Mouse (Mus musculus): ENCODE data around the gene Dkk2. TPM values are rescaled to one million over a fixed set of nuclear protein-coding genes. Genes with fewer than 3 reads are reported as not detected.

The Dkk2 gene
- total RNA-seq, 2 experiments from 2014 or later = 0.96 to 1.0 TPM

DNA sequence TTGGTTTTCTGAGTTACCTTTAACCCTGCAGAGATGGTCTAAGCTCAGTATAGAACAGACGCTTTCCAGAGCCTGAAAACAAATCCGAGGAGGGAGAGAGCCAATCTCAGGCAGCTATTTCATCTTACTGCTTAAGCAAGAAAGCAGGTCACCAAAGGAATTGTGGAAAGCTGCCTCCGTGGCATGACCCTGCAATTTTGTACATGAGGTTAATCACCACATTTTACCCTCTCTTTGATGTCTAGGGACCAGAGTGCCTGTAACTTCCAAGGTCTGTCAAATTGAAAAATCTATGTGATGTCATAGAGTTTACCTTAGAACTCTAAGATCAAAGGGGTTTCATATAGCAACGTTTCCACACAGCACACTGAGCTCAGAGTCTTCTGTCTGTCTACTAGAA, 37.5 kb downstream of the Dkk2 start:
- no peak for DNase-seq (ENCODE audit: low spot score in 2 of 2)

DNA sequence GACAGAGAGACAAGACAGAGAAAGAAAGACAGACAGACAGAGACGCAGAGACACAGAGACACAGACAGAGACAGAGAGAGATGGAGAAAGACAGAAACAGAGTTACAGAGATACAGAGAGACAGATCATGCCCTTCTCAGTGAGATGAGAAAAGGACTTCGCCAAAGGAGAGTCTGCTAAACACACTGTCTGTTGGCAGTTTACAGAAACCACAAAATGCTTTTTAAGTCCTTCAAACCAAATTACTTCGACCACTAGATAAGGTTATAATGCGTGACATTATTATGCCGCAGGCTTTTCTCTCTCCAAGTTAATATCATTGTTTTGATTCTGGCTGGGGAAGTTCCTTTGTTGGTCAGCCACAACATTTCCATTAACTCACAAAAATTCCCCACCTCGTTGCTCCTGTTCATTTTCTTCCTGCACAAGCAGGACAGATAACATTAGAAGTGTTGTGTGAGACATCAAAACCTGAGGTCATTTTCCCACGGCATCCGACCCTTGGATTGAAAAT, 40.2 kb downstream of the Dkk2 start:
- DNase-seq (ENCODE audit: low spot score in 2 of 2) = no peak

DNA sequence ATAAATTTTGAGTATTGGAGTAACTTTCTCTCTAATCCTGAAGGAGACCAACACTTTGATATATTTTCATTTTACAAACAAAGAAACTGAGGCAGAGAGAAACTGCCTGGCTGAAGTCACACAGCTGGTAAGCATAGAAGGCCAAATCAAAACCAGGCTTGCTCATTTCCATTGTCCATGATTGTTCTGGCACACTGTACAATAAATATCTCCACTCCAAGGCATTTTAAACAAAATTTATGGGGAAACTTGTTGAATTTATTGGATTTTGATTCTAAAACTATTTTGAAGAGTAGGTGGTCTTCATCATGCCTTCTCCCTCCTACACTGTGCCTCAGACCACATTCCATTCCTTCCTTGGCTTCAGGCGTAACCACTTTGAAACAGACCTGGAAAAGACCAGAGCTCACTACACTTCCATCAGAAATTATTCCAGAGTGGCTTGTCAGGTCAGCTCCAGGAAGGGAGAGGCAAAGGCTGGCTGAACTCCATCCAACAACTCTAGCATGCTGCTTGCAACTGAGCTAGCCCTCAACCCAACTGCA, 44.7 kb downstream of the Dkk2 start:
- no peak for DNase-seq (ENCODE audit: low spot score in 2 of 2)

DNA sequence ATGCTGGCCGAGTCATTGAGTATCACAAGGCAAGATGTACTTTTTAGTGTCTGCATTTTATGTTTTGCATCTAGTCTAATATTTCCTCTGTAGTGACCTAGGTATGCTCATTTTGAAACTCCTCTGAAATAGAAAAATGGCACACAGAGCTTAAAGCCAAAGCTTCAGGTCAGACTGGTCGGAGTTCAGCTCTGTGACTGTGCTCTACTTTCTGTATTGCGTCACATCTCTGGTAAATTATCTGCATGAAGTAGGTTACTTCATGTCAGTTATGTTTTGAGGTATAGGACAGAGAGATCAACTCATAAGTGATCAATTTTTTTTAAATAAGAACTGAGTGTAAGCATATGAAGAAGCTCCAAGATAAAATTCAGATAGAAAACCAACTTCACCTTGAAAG, 45.7 kb downstream of the Dkk2 start:
- DNase-seq (ENCODE audit: low spot score in 2 of 2) = no peak

DNA sequence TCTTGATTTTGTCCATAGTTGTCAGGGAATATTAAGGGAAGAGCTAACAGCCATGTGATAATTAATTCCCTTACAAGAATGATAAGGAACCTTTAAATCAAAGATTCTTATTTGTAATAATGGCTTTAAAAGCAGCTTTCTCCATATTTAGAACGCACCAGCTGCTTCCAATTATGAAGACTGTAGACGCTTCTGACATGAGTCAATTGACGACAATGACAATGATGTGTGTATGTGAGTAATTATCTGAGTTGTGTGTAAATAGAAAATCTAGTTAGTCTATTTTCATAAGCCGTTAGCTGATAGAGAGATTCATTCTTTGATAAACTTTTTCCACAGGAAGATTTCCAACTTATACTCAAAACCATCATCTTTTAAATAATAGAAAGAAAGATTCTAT, 46.8 kb downstream of the Dkk2 start:
- no peak for DNase-seq (ENCODE audit: low spot score in 2 of 2)

DNA sequence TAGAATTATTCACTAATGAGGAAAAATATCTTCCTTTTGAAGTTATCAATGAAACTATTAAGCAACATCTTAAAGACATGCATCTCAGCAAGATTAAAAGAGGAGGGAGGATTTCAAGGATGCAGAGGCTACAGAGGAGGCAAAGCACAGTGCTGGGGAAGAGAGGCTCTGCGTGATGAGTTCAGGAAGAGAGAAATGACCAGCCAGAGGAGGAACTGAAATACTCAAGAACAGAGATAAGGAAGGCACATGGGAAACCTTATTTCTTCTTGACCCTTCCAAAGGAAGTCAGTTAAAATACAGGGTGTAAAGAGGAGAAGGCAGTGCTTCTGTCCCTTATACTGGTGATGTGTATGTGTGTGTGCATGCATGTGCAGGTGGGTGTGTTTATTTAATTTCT, 49.4 kb downstream of the Dkk2 start:
- DNase-seq (ENCODE audit: low spot score in 2 of 2) = no peak

DNA sequence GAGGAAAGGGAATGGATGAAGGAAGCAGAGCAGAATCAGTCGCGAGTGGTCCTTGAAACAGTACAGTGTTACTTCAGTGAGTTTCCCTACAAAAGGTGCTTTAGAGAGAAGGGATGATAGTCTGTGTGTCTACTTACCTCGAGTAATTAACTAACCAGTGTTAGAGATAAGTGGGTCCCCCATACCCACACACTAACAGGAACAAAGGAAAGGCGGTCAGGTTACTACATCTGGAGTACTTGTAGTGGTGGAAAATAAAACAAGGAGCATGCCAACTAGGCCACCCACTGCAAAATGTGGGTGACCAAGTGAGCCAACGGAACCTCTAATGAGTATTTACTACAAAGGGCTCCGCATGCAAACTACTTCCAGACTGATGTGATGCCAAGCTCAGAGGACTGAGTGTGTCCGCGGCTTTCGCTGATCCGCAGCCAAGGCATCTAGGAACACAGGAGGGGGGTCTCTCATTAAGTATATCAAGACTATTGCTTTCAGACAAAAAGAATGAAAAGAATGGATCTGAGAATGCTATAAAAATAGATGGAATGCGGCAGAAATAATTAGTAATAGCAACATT, 52.8 kb downstream of the Dkk2 start:
- DNase-seq (ENCODE audit: low spot score in 2 of 2) = peak; percentile 16 to 27

DNA sequence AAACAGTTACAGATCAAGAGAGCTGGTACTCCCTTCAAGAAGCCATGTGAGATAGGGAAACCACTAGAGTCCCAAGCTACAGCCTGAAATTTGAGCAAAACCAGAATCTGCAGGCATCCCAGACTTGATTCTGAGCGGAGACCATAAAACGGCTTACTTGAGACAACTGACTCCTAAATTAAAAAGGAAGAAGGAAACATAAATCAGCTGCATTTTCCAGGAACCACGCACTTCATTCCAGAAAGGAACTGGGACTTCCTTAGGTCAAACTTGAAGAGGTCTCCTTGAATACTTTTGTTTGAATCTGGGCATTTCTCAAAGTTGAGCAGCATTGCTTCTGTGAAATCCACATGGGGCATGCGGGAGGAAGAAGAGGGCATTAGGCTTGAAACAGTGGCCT, 55.9 kb downstream of the Dkk2 start:
- no peak for DNase-seq (ENCODE audit: low spot score in 2 of 2)

DNA sequence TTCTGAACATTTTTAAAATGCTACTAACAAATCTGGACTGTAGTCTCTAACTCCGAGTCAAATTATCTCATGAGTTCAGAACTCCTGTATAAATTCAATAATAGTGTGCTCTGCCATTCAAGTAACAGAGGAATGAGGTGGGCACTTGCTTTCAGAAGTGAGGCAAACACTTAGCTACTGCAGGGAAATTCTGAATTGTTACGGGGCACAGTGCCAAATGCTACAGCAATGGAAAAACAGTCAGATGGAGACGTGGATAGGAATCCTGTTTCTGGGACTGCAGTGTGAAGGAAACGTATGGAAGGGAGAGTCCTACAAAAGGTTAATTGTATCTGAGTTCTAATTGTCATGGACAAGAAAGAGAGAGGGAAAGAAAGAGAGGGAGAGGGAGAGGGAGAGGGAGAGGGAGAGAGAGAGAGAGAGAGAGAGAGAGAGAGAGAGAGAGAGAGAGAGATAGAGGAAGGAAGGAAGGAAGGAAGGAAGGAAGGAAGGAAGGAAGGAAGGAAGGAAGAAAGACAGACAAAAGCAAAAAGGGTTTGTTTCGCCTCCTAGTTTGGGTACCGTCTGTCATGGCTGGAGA, 64.4 kb downstream of the Dkk2 start:
- DNase-seq (ENCODE audit: low spot score in 2 of 2) = peak in 1 of 2 experiments; percentile 14

DNA sequence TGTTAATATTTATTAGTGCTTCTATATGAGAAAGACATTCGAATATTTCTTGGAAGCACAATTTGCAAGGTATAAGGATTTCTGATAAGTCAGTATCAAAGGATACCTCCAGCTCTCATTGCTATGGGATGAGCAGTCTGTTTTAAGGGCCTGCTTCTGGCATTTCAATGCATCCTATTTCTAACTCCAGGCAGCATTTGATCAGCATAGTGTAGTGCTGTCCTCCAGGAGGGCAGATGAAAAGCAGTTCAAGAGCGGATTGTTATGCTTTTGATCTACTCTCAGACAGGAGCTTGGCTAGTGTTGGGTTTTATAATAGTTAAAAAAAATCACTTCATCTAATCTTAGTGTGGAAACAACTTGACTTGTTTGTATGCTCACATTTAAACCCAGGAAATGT, 73.7 kb downstream of the Dkk2 start:
- no peak for DNase-seq (ENCODE audit: low spot score in 2 of 2)

DNA sequence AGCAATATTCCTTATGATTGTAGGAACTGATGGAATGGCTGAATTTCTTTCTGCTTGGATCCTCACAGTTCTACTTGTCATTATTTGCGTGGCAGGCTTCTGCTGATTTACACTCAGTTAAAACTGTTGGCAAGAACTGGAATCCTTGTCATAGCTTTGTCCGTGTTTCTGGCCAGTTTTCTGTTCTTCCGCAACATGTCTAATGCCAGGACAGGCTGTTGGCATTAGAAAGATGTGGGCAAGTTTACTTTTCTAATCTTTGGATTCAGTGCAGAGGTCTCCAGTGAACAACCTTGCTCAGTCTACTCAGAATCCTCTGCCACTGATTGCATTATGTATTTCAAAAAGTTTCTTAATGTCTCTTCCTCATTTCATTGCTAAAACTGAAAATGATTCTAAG, 83.8 kb downstream of the Dkk2 start:
- no peak for DNase-seq (ENCODE audit: low spot score in 2 of 2)

DNA sequence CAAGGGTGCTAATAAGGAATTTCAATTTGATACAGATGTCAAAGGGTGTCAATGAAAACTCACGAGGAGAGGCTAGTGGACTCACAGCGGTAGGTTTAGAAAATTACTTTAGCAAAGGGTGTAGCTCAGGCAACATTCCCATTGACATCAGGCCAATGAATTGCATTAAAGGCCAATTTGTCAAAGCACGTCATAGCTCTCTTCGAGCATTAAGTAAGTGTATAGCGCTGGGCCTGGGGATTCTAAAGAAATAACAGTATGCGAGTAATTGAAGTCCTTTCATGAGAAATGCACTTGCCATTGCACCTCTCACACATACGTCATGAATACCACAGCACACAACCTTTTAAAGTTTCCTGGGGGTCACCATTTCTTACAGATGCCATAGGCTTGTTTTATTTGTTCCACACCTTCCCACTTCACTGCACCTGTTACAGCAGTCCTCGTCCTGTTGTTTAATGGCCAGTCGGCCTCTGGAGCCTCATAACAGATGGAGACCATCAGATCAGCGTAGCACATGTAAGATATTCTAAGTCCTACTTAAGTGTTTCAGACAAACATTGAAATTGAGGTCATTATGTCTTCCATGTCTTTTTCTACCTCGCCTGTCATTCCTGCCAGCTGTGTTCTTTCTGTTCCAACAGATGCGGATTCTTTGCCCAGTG, 101.9 kb downstream of the Dkk2 start:
- no peak for DNase-seq (ENCODE audit: low spot score in 2 of 2)

DNA sequence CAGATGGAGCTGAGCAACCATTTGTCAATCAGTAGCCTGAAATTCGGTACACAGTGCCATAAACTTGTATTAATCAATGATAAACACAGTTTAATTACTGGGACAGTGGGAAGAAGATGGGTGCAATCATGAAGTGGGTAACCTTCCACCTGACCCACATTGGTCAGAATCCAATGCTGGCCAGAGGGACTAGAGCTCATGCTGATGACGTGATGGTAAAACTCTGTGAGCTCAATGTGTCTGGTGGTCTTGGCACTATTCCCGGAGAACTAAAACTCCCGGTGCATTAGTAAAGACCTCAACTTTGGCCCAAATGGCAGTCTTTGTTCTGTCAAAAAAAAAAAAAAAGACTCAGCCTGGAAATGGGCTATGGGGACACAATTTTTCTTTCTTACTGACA, 116.9 kb downstream of the Dkk2 start:
- no peak for DNase-seq (ENCODE audit: low spot score in 2 of 2)

DNA sequence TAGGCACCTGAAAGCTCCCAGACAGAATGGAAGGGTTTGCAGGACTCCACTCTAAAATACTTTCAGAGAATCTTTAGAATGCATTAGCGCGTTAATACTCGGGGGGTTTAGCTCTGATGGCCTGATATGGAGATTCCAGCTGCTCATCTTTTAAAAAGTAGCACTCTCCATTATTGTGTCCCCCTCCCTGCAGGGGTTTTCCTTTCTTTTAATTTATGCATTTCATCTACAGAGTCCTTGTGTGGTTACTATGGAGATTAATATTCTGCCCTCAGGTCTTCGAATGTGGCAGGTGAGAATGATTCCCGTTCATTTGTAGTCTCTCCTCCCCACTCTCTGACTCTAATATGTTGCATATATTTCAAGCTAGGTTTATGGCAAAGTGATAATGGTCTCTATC, 117.6 kb downstream of the Dkk2 start:
- no peak for DNase-seq (ENCODE audit: low spot score in 2 of 2)

DNA sequence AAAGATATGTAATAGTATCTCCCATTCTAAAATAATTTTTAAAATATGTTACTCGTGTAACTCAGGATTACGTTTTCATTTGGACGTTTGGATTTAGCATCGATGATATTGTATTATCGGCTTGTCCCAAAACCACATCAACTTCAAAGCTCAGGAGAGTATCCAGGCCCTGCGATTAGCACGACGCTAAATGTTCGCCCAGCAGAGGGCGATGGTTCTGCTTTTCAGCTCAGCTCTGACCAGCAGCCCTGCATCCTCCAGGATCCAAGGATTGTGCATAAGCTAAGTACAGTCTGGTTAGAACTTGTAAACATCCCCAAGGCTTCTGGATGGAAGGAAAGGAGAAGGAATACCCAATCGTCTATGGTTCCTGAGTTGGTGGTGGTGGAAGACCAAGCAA, 122.4 kb downstream of the Dkk2 start:
- DNase-seq (ENCODE audit: low spot score in 2 of 2) = peak; percentile 49 to 56

DNA sequence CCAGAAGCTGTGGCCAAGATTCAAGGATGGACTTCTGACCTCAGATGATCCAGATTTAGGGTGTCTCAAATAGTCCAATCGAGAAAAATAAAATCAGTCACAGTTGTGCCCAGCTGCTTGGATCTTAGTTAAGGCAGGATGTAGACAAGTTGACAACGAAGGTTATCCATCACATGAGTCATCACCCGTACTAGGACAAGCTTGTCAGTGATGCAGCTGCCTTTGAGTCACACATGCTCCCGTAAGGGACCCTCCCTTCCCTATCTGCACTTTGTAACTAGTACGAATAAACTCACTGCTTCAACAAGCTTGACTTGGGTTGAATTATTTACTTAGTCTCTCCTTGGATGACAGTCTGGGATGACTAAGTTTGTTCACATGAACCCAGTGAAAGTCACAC, 126.2 kb downstream of the Dkk2 start:
- no peak for DNase-seq (ENCODE audit: low spot score in 2 of 2)

DNA sequence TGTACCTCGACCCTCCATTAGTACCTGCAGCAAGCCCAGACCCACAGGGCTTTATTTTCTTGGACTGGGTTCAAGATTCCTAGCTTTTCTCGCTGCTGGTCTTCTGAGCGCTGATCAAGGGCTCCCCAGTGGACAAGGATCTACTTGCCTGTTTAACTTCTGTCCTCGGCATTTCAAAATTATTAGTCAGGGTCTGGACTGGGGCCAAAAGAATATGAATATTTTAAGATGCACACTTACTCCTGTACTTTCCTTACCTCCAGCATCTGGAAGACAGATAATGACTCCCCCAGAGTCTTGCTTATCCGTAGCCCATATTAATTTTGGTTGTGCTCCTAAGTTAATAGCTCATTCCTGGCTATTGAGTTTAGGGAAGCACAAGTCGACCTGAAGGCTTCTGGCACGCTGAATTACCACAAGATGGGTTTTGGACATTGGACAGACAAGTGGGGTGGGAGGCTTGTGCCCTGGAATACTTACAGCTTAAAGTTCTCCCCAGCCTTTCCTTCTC, 134.9 kb downstream of the Dkk2 start:
- no peak for DNase-seq (ENCODE audit: low spot score in 2 of 2)

DNA sequence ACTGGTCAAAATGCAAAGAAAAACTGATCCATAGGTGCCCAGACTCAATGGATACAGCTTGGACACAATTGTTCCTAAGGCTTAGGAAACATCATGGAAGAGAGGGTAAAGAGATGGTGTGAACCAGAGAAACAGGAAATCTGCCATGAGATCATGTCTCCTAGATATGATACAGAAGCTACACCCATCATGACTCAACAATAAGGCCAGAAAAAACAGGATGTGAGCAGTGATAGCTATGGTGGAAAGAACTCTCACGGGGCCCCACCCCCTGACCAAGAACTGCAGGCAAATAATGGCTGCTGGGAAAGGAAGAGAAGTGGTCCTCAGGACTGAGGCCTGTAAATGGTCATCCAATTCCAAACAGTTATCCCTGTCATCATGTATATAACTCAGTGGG, 142.5 kb downstream of the Dkk2 start:
- DNase-seq (ENCODE audit: low spot score in 2 of 2) = no peak
